Mouse (Mus musculus) cerebellum, adult 11 months (tissue): ENCODE measurements around the gene Fam83d.
"Not testable (repeated sequence)": the region's sequence is repeated elsewhere in the genome, so short reads cannot be mapped to it uniquely, and the experiment has no call there.

Experiments
- DNase-seq: peaks from one replicate; pipeline ENCODE4 v3.0.0; 2022

Gene Fam83d

DNA sequence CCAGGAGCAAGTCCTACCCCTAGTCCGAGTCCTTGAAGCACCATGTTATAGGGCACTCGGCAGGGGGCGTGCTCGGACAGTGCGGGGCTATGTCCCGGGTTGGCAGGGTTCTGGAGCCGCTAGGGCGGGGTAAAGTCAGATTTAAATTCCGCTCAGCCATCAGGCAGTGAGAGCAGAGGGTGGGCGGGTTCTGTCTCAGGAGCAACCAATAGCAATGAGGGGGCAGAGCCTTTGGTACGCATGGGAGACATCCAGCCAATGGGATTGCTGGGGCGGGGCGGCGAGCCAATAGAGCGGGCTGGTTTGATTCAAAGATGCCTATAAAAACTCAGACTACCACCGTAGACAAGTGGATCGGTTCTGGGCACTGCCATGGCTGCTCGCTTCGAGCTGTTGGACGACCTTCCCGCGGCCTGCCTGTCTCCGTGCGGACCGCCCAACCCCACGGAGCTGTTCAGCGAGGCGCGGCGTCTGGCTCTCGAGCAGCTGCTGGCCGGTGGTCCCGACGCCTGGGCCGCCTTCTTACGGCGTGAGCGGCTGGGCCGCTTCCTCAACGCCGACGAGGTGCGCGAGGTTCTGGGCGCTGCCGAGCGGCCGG is at the start of gene Fam83d:
Gene Fam83d (plus strand): TSS at position 352 of the 598 bp plus-strand sequence.
- peak; percentile 55 for DNase-seq

DNA sequence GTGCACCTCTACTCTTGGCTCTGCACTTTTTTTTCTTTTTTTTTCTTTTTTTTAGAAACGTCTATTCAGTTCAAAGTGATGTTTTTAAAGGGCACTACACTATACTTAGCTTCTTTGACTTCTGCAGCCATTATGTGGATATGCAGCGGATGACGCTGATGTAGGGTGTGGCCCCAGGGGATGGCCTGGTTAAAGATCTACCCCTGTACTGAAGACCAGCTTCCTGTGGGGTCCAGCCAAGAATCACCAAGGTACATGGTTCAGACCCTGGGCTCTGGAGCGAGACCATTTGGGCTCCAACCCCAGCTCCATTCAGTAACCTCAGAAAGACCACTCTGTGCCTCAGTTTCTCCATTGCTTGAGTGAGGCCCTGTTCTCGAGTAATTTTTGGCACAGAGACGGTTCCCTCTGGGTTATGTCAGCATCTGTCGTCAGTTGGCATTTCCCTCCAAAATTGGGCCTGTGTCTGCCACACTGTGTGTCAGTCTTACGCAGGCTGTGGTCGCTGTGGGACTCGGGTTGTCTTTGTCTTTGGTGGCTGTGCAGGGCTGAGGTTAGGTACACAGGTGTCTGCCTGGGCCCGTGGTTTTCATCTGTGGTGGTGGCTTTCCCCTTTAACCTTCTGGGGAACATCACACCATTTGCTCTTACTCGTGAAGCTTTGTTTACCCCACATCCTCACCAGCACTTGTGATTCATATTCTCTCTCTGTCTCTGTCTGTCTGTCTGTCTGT is 48.9 kb upstream of the Fam83d start:
- no peak for DNase-seq

DNA sequence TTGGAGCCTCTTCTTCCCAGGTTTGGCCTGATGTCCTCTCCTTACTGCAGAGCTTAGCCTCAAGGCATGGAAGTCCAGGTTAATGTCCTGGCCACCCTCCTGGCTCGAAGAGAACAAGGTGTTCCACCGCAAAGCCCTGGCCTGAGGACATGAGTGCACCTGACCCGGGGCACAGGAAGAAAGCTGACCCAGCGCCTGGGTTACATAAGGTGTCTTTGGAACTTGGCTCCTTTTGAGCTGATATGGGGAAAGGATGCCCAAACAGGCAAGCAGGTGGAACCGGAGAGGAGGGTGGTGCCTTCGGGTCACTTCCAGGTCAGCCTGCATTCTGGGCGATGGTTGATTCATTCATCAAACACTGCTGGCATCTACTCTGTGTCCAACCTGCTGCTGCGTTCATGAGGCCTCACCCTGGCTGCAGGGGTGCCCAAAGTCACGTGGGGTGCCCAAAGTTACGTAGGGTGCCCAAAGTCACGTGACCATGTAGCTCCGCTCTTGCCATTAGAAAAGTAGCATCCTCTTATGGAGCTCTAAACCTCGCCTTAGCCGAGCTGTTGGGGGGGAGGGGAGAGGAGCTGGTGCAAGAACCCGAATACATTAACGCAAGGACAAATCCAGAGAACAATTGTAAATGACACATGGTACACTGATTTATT is 47.0 kb upstream of the Fam83d start:
- DNase-seq = no peak

DNA sequence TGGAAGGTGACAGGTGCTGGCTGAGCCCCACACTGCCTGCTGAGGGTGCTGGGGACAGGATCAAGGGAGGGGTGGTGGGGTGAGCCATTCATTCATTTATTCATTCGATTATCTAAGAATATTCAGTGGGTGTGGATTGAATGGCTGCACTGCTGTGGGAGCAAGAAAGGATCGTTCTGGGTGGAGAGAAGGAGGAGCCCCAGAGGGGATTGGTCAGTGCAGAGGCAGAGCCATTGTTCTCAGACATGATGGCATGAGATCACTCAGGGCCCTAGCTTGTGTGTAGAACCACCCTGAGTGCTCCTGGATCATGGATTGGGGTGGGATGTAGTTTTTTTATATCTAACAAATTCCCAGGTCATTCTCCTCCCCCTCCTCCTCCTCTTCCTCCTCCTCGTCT is 46.4 kb upstream of the Fam83d start:
- DNase-seq = no peak

DNA sequence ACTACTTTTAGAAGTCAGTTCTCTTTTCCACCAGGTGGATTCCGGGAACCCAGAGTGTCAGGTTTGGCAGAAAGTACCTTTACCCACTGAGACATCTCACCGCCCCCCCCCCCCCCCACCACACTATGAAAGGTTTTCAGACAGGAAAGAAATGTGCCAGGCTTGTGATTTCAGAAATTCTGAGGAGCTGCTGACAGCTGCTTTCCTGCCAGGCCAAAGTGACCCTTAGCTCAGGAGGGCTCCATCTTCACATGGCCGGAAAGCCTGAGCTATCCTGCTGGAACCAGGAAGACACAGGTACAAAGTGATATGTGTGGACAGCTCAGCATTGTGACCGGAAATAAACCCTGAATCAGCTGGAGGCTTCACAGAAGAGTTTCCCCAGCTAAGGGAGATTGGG is 45.8 kb upstream of the Fam83d start:
- no peak for DNase-seq

DNA sequence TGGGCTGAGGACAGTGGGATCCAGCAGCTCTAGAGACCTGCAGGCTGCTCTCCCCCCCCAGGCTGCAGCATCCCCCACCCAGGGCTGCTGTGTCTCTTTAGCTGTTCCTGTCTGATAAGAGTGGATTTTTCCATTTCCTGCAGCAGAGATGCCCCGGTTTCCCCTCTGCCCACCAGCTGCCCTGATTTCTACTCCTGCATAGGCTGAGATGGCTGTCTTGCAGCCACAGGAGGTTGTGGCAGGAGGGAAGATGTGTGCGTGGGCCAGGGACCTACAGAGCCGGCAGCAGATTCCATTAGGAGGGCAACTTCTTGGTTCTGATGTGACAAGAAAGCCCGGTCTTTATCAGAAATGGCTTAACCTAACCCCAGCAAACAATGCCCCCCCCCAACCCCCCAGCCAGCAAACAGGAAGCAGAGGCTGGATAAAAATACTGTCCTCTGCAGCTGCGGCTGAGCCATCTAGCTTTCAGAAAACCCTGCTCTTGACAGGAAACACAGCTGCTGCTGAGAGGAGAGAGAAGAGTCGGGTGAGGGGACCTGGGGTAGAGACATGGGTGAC is 44.8 kb upstream of the Fam83d start:
- DNase-seq = no peak

DNA sequence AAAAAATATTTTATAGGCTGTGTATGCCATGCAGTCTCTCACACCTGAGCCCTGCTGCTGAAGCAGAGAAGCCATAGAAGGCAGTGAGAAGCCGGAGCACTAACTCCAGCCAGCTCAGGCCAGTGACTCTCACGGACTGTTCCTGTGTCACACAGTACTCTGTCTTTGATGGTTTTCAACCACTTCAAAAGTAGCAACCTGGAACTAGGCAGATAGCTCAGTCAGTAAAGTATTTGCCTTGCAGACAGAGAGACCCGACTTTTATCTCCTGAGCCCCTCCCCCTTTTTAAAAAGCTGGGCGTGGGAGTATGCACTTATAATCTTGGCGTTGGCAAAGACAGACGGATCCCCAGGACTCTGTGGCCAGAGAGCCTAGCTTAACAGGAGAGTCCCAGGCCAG is 44.1 kb upstream of the Fam83d start:
- no peak for DNase-seq

DNA sequence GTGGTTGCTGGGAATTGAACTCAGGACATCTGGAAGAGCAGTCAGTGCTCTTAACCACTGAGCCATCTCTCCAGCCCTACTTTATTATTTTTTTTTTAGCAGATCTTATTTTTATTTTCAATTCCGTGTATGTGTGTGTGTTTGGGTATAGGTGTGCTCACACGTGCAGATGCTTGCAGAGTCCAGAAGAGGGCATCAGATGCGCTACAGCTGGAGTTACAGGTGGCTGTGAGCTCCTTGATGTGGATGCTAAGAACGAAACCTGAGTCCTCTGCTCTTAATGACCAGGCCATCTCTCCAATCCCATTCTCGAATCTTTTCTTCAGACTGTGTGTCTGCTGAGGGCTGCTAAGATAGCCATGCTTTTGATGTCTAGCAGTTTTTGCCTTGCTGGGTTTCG is 41.6 kb upstream of the Fam83d start:
- no peak for DNase-seq

DNA sequence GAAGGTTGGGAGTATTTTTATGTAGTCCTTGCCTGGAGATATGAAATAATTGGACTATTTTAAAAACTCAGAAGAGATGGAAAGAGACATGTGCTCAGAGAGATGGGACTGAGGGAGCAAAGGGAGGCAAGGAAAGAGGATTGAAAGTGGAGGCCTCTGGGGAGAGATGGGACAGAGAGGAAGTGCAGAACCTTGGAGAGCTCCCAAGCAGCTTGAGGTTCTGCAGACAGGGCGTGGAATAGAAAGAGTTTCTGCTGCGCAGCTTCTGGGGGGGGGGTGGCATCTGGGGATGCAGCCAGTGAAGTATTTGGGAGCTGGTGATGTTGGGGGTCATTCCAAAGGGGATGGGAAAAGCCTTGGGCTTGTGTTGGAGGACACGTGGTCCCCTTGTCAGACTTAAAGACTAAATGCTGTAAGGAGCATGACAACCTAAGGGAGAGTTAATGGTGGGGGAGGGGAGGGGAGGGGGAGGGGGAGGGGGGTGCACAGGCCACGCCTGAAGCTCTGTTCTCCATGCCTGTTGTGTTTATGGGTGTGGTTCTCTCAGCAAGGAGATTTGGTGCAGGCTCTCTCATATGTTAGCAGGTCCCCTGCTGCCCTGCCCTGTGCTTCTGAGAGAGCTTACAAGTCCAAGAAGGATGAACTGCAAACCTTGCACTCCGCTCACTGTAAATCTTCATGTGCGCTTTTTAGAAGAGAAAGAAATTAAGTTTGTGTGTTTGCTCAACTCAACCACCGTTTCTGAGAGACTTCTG is 39.7 kb upstream of the Fam83d start:
- DNase-seq = no peak

DNA sequence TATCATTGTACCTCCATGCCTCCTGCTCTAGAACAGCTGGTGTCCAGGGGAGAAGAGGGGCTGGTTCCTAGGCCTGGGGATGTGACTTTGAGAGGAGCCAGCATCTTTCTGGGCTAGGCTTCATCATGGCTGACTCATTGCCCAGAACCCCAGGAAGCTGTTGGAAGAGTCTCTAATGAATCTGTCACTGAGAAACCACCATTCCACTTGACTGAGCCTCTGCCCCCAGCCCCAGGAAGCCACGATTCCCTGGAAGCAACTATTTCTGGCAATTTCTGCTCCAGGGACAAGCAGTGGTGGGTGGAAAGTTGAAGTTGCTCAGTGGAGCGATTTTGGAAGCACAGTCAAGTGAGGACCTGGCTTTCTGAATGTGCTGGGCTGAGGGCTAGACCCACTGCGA is 37.0 kb upstream of the Fam83d start:
- no peak for DNase-seq

DNA sequence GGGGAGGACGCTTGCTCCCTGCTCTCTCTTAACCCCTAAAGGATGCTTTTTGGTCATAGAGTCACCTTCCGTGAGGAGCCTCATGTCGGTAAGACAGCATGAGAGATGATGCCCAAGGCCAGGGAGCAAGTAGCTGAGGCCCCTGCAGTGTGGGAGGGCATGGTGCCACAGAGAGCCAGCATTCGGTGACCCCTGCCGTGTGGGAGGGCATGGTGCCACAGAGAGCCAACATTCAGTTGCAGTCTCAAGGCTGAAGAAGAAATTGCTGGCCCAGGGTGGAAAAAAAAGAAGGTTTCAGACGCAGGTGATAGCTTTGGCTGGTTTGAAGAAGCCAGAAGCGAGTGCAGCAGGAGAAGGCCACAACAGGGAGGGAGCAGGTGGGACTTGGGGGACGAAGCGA is 35.4 kb upstream of the Fam83d start:
- DNase-seq = no peak

DNA sequence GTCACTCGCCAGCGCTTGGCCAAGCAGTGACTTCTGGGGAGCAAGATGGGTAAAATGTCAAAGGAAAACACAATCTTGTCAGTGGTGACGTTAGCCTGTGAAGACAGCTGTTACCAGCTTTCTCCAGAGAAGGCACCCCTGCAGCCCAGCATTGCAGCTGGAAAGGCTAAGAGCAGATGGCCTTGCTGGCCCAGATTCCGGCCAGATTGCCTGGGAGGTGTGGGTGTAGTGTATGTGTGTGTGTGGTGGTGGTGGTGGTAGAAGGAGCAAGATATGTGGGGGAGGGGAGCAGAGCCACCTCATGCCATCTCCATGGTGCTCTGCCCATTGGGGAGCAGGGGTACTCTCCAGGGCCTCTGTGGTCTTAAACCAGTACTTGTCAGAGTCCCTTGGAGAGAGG is 34.8 kb upstream of the Fam83d start:
- DNase-seq = no peak

DNA sequence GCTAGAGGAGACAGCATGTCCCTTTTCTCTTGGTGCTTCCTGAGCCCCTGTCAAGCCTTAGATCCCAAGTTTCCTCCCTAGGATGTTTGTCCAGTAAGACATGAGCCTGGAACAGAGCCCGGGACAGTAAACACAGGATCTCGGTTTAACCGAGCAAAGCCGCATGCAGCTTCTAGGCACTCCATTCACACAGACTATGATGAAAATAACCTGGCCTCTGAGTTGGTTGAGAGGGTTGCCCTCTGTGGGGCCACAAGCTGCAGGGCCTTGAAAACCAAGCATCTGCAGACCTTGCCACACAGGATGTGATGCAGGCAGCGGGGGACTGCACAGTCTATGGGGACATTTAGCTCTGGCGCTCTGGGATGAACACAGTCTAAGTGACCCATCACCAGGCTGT is 34.0 kb upstream of the Fam83d start:
- no peak for DNase-seq

DNA sequence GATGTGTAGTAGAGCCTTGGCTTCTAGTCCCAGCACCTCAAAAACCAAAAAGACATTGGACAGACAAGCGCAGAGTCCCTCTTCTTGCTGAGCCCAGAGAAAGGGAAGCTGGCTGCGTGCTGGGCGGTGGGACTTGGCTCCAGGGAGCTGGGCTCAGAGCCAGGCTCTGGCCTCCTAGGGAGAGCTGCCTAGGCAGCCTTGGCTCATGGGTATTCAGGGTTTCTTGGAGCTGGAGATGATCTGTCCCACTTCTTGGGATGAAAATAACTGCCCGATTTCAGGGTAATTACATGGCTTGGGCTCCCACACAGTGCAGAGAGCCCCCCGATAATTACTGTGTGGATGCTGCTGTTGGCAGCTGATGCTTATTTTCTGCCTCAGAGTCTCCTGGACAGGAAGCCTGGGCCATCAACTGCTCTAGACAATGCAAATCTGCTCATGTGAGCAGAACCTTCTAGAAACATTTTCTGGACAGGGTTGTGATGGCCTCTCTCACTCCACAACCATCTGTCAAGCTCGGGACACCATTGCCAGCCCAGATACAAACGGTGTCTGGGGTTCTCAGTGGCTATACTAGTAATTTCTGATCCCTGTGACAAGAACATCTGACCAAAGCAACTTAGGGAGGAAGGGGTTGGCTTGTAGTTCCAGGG is 33.3 kb upstream of the Fam83d start:
- no peak for DNase-seq

DNA sequence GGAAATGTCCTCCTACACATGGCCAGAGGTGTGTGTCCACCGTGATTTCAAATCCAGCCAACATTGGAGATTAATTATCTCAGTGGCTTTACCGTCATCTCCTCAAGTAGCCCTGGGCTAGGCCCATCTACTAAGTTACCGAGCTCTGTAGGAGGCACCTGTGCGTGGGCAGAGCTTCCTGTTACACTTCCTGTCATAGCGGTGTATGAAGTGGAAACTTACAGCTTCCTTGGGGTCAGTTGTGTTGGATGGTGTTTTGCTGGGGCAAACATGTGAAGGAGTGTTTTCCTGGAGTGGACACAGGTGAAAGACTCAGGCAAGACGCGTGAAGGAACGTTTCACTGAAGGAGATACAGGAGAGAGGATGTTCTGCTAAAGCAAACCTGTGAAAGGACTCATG is 32.6 kb upstream of the Fam83d start:
- DNase-seq = no peak

DNA sequence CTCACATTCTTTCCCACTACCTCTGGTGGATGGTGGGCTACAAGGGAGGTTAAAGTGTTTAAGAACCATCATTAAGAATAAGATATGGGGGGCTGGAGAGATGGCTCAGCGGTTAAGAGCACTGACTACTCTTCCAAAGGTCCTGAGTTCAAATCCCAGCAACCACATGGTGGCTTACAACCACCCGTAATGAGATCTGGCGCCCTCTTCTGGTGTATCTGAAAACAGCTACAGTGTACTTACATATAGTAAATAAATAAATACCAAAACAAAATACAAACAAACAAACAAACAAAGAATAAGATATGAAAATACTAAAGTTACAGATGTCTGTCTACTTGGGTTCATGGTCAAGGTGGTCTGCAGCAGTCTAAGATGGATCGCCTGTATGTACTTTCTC is 31.6 kb upstream of the Fam83d start:
- not testable (repeated sequence) for DNase-seq

DNA sequence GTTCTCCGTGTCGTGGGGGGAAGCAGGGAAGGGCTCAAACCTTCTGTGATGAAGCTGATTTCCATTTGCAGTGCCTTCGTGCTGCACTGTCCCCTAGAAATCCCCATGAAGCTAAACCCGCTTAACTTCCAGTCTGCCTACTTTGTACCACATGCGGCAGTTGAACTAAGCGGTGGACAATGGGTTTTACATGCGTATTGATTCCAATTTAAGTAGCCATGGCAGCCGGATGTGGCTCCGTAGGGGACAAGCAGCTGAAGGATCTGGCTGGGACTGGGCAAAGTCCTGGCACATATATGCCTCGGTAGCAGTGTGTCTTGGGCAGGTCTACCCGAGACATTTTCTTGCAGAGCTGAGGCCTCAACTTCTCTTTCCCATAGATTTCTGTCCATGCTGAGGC is 29.3 kb upstream of the Fam83d start:
- no peak for DNase-seq

DNA sequence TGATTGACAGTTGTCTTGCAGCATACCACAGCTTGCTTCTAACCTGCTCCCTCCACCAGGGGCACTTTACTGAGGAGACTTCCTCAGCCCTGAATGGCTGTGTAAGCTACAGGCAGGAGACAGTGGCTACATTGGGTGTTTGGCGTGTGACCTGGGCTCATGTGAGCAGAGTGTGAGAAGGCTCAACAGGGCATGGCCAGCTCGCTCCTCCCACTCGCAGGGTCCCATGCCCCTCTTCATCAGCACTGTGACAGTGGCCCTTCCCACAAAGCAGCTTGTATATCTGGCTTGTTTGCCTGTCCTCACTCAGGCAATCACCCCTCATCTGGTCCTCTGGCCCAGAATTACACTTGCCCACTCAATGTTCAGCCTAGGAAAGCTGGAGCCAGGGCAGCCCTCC is 28.8 kb upstream of the Fam83d start:
- no peak for DNase-seq

DNA sequence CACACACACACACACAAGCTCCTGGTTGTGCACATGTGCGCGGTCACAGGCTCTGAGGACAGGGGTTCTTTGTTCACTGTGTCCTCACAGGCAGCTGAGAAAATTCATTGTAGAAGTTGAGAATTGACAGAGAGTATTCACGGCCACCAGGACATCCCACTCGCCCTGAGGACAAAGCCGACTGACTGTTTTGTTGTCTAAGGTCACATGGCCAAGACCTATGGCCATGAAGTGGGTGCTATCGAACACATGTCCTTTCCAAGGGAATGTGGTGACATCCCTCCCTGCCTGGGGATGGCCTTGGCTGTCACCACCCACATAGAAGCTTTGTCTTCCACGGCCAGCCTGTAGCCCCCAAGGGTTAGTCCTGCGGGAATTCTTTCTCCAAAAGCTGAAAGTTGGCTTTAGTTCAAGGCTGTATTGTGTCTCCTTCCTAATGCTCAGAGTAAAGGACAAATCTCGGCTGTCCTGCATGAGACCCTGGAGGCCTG is 26.8 kb upstream of the Fam83d start:
- no peak for DNase-seq

DNA sequence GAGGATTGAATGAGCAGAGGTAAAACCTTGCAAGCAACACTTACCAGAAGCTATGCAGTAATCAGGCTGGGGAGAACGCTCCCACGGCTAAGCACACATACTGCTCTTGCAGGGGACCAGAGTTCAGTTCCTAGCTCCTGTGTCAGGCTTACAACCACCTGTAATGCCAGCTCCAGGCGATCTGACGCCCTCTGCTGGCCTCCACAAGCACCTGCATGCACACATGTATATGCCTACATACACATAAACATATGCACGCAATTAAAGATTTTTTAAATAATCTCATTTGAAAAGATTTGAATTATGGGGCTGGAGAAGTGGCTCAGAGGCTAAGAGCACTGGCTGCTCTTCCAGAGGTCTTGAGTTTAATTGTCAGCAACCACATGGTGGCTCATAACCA is 25.5 kb upstream of the Fam83d start:
- DNase-seq = no peak

DNA sequence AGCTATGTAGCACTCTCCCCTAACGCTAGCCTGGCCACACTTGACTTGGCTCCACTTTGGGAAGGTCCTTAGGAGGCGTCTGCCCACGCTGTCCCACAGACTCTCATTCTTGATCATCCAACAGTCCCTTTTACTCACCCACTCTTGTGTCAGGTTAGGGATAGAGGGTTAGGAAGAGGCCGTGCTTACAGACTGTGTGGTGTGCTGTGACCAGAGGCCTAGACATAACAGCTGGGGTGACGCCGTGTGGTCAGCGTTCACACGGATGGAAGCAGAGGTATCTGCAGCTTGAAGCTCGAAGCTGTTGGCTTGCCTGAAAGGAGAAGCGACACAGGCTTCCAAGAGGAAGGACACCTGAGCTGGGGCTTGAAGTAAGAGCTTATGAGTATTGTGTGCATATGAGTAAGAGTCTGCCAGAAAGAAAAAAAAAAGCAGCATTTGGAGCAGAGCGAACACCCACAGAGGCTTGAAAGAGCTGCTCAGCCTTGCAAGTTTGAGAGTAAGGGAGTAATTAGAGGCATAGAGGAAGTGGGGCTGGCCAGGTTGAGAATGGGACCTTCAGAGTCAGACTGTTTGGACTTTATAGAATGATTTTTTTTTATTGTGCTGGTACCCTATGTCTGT is 24.3 kb upstream of the Fam83d start:
- DNase-seq = no peak

DNA sequence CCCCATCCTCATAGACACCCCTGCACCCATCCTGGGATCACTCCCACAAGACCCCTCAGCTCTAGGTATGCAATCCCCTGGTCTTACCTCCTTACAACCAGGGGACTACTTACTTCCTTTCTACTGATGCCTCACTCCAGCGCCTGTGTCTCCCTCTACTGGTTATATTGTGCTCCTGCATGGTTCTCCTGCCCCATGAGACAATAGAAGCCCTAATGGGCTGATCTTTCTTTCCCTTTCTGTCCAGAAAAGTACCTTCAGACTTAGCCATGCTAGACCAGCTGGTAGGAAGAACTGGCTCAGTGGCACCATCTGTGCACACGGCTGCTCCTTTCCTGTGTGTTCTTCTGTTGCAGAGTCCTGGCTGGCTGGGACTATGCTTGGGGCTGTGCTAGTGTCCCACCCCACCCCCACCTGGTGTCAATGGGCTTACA is 22.8 kb upstream of the Fam83d start:
- DNase-seq = no peak
